Mouse (Mus musculus) limb, embryonic 15.5 days (tissue): ENCODE measurements around the gene Vdac2. TPM values are rescaled to one million over a fixed set of nuclear protein-coding genes. Genes with fewer than 3 reads are reported as not detected.

Experiments
- ATAC-seq: fragments of 200-750 bp; cut with Nextera tagmentation; 2 replicates; pipeline ENCODE4 v1.8.0; 2017; ENCODE audit warnings: low read depth, moderate TSS enrichment; ENCODE audit not compliant: insufficient number of reproducible peaks, low FRiP score, low TSS enrichment
- H3K27ac ChIP-seq: fragments of 300-500 bp; sonication (generic); 2 replicates; pipeline ENCODE4 v1.5.1; 2015; ENCODE audit warnings: moderate library complexity, mild to moderate bottlenecking, inconsistent platforms
- H3K27me3 ChIP-seq: fragments of 300-500 bp; sonication (generic); 2 replicates; pipeline ENCODE4 v1.6.1; 2015; ENCODE audit warnings: inconsistent platforms
- H3K36me3 ChIP-seq: fragments of 300-500 bp; sonication (generic); 2 replicates; pipeline ENCODE4 v1.6.1; 2015; ENCODE audit warnings: inconsistent platforms
- H3K4me1 ChIP-seq: fragments of 300-500 bp; sonication (generic); 2 replicates; pipeline ENCODE4 v1.6.1; 2015; ENCODE audit warnings: inconsistent platforms
- H3K4me2 ChIP-seq: fragments of 300-500 bp; sonication (generic); 2 replicates; pipeline ENCODE4 v1.6.1; 2015; ENCODE audit warnings: mild to moderate bottlenecking, inconsistent platforms
- H3K4me3 ChIP-seq: fragments of 300-500 bp; sonication (generic); 2 replicates; pipeline ENCODE4 v1.5.1; 2015; ENCODE audit warnings: mild to moderate bottlenecking, inconsistent platforms
- H3K9ac ChIP-seq: fragments of 300-500 bp; sonication (generic); 2 replicates; pipeline ENCODE4 v1.6.1; 2015; ENCODE audit warnings: inconsistent platforms
- H3K9me3 ChIP-seq: fragments of 300-500 bp; sonication (generic); 2 replicates; pipeline ENCODE4 v1.6.1; 2016; ENCODE audit warnings: inconsistent platforms
- WGBS: fragments of 180-500 bp; shearing (Covaris S2); methylation state at CpG from one replicate; pipeline ENCODE4 v1.1.7; 2015; 5-methylcytosine and 5-hydroxymethylcytosine counted together
- polyA plus RNA-seq: library from polyadenylated mRNA; unstranded; fragments of >200 nt; fragmentation: Nextera tagmentation; extraction: Ambion mirVana; gene quantifications from 2 replicates; pipeline ENCODE4 v1.2.1, GENCODE M21; 2015

Gene Vdac2
- polyA plus RNA-seq, 1 experiment from 2014 or later: 207 TPM

DNA sequence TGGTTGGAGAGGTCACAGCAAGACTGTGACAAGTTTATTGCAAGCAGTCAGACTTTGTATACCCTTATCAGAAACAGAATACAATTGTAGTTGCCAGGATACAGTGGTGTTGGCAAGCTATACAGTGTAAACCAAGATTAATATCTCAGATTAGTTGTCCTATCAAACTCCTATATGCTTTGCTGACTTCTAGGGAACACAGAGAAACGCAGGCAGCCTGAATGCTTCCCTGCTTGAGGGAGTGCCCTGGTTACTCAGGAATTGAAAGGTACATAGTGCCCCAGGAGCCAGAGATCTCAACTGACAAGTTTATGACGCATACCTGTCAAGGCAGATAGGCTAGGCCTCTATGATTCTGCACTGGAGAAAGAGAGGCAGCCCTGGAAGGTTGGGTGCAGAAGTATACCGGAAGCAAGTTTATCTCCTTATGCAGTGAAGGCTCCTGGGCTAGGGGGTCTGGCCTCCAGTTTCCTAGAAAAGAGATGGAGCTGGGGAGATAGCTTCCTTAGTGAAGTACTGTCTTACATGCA is 18.3 kb upstream of the Vdac2 start:
- ATAC-seq: no peak
- no peaks in the 10 kb centered on the region for H3K9me3 ChIP-seq
- no peak overlapping the region for H3K4me2 ChIP-seq
- H3K36me3 ChIP-seq: no peaks in the 10 kb centered on the region
- H3K9ac ChIP-seq: no peak overlapping the region
- no peak overlapping the region for H3K4me3 ChIP-seq
- no peak overlapping the region for H3K27ac ChIP-seq
- 77% methylated on average over 3 of the region's 3 CpGs for WGBS
- H3K27me3 ChIP-seq: no peaks in the 10 kb centered on the region
- no peaks in the 10 kb centered on the region for H3K4me1 ChIP-seq

DNA sequence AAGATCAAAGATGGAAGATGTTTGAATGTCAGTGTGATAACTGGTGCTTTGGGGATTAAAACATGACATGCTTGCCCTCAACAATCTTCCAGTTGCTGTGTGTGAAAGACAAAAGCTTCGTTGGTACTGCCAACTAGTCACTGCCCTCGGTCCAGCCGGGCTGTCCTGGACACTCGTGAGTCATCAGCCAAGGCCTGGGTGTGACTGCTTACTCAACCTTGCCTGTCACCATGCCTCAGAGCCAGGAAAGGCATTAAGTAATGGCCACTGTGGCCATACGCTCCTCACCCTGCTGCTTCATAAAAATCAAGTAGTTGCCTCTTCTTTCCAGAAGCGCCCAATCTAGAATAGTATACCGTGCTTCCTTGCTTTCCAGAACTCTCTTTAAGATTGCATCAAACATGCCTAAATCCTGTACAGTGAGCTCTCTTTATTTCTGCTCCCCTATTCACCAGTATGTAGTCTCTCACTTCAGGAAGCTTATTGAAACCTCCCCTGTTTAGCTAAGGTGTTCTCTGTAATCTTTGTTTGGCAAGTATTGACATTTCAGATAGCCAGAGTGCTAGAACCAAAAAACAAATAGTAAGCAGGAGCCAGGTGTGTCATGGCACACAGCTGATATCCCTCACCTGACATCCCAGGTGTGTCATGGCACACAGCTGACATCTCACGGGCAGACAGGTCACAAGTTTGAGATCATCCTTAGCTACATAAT is 16.7 kb upstream of the Vdac2 start:
- Histone ChIP-seq H3K4me2 (no peak overlapping the region), H3K4me1 (no peaks in the 10 kb centered on the region), H3K4me3 (no peak overlapping the region), H3K27me3 (no peaks in the 10 kb centered on the region), H3K9ac (no peak overlapping the region), H3K27ac (no peak overlapping the region), H3K36me3 (no peaks in the 10 kb centered on the region), H3K9me3 (no peaks in the 10 kb centered on the region)
- no peak for ATAC-seq
- 80% methylated on average over 8 of the region's 8 CpGs for WGBS

DNA sequence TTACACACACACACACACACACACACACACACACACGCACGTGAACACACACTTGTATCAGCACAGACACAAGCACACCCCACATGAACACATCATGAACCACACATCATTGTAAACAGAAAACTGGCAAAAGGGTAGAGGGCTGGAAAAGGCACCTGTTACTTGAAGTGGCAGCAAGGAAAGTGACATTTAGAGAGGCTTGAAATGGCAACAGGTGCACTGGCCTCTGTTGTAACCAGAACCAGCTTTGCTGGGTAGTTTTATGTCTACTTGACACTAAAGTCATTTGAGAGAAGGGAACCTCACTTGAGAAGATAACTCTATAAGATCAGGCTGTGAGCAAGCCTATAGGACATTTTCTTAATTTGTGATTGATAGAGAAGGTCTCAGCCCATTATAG is 15.6 kb upstream of the Vdac2 start:
- 94% methylated on average over 2 of the region's 2 CpGs for WGBS
- H3K4me2 ChIP-seq: no peak overlapping the region

DNA sequence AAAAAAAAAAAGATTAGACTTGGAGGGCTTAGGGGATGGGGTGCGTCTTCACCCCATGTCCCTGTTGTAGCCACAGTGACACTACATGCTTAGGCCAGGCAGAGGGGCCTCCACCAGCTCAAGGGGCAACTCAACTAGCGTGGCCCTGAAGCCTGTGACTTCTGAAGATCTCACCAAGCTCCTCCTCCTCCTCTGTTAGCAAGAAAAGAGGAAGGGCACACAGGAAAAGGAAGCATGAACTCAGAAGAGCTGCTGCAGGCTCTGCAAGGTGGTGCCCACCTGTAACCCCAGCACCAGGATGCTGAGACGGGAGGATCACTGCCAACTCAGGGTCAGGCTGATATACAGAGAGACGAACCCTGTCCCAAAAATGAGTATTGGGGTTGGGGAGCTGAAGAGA is 13.7 kb upstream of the Vdac2 start:
- no peak overlapping the region for H3K9ac ChIP-seq
- H3K4me2 ChIP-seq: no peak overlapping the region
- H3K9me3 ChIP-seq: no peaks in the 10 kb centered on the region
- no peak overlapping the region for H3K4me3 ChIP-seq
- no peak overlapping the region for H3K27ac ChIP-seq
- 87% methylated on average over 4 of the region's 4 CpGs for WGBS
- H3K4me1 ChIP-seq: no peaks in the 10 kb centered on the region
- no peaks in the 10 kb centered on the region for H3K27me3 ChIP-seq
- no peak for ATAC-seq
- no peaks in the 10 kb centered on the region for H3K36me3 ChIP-seq

More for the DNA sequence above, 15.6 kb upstream of the Vdac2 start:
- no peak overlapping the region for H3K27ac ChIP-seq
- ATAC-seq: no peak
- H3K27me3 ChIP-seq: no peaks in the 10 kb centered on the region
- no peak overlapping the region for H3K9ac ChIP-seq
- H3K4me3 ChIP-seq: no peak overlapping the region
- no peaks in the 10 kb centered on the region for H3K4me1 ChIP-seq
- H3K9me3 ChIP-seq: no peaks in the 10 kb centered on the region
- no peaks in the 10 kb centered on the region for H3K36me3 ChIP-seq

DNA sequence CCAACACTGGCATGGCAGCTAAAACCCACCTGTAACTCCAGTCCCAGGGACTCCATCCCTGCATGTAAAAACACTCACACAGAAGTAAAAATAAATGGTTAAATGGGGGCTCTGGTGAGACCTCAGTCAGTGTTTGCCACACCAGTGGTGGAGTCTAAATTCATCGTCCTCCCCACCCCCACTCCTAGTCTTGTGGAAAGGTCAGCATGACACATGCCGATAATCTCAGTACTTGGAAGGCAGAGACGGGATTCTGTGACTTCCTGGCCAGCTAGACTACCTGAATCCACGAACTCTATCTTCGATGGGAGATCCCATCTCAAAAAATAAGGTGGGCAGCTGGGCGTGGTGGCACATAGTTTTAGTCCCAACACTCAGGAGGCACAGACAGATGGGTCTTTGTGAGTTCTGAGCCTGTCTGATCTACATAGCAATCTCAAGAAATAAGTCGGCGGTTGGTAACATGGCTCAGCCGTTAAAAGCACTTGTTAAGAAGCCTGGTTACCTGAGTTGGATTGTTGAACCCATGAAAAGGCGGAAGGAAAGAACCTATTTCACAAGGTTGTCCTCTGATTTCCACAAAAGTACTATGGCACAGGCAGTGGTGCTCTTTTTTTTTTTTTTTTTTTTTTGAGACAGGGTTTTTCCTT is 13.2 kb upstream of the Vdac2 start:
- Histone ChIP-seq H3K27me3 (no peaks in the 10 kb centered on the region), H3K4me1 (no peaks in the 10 kb centered on the region), H3K4me2 (no peak overlapping the region), H3K9me3 (no peaks in the 10 kb centered on the region), H3K27ac (no peak overlapping the region), H3K4me3 (no peak overlapping the region), H3K9ac (no peak overlapping the region), H3K36me3 (no peaks in the 10 kb centered on the region)
- 78% methylated on average over 10 of the region's 10 CpGs for WGBS
- ATAC-seq: no peak

DNA sequence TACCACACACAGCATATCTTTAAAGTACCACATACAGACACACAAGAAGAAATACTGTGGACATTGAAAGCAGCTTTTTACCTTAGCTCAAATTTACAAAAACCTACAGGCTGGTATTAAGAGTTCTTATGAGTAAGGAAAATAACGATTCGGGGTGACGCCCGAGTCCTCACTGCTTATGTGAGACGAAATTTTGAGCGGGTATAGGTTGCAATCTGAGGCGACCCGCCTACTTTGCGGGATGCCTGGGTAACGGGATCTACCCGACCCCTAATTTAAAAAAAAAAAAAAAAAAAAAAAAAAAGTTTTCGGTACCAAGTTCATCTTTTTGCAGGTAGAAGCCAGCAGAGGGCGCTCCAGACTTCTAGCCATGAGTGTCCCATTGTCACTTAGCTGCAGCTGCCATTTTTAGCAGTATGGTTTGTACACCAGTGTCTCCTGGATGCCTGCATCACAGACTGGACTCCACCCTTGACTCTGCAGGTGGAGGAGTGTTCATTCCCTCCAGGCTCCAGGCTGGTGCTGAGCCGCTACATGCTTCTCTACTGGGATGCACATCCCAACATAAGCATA is 12.4 kb upstream of the Vdac2 start:
- Histone ChIP-seq H3K27me3 (no peaks in the 10 kb centered on the region), H3K9me3 (no peaks in the 10 kb centered on the region), H3K27ac (no peak overlapping the region), H3K4me3 (no peak overlapping the region), H3K36me3 (no peaks in the 10 kb centered on the region), H3K9ac (no peak overlapping the region), H3K4me2 (no peak overlapping the region), H3K4me1 (no peaks in the 10 kb centered on the region)
- 21% methylated on average over 14 of the region's 14 CpGs for WGBS
- ATAC-seq: no peak

DNA sequence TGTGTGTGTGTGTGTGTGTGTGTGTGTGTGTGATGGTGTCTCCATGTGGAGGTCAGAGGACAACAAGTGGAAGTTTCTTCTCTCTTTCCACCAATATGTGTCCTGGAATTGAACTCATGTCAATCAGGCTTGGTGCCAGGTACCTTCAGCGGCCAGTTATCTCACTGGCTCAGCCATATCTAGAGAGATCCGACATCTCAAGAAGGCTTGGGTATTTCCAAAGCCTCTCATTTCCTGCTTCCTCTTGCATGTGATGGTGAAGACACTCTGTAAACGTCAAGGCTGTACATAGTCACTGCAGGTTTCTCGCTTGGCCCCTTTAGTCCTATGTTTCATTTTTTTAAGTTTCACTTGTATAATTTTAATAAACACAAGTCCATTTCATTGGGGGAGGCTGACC is 11.8 kb upstream of the Vdac2 start:
- H3K9me3 ChIP-seq: no peaks in the 10 kb centered on the region
- H3K4me3 ChIP-seq: no peak overlapping the region
- H3K4me1 ChIP-seq: no peaks in the 10 kb centered on the region
- H3K27ac ChIP-seq: no peak overlapping the region
- H3K9ac ChIP-seq: no peak overlapping the region
- no peaks in the 10 kb centered on the region for H3K36me3 ChIP-seq
- H3K27me3 ChIP-seq: no peaks in the 10 kb centered on the region
- H3K4me2 ChIP-seq: no peak overlapping the region
- ATAC-seq: no peak
- WGBS: 81% methylated on average over 4 of the region's 4 CpGs

DNA sequence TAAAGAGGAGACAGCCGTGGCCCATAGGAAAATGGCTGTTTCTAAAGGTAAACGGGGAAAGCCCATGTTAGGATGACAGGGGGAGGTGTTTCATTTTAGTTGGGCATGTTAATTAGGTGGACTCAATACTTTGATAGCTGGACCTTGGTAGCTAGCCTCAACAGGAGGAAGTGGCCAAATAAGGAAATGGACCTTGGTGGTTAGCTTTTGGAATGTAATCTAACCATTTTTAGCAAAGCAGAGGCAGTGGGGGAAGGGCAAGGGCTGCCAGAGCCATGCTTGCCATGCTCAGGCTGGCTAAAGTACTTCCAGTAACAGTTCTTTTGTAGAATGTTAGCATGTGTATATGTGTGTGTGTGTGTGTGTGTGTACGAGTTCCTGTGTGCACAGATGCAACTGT is 11.2 kb upstream of the Vdac2 start:
- H3K4me2 ChIP-seq: no peak overlapping the region
- H3K4me1 ChIP-seq: no peaks in the 10 kb centered on the region
- no peak overlapping the region for H3K4me3 ChIP-seq
- H3K9ac ChIP-seq: no peak overlapping the region
- H3K36me3 ChIP-seq: no peaks in the 10 kb centered on the region
- H3K27ac ChIP-seq: no peak overlapping the region
- 80% methylated on average over 3 of the region's 3 CpGs for WGBS
- no peaks in the 10 kb centered on the region for H3K9me3 ChIP-seq
- no peak for ATAC-seq
- no peaks in the 10 kb centered on the region for H3K27me3 ChIP-seq

DNA sequence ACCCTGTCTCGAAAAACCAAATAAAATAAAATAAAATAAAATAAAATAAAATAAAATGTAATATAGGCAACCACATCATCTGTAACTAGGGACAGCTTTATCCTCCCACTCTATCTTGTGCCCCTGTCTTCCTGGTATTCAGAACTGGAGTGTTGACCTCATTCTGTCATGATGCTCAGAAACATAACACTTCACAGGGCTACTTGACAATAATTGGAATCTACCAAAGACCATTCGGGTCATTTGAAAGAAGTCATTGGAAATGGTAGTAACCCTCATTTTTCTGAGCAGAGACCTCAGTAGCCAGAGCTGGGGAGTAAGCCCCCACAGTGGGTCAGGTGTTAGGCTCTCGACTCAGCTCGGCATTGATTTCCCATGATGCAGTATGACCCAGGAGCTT is 10.4 kb upstream of the Vdac2 start:
- Histone ChIP-seq H3K36me3 (no peaks in the 10 kb centered on the region), H3K4me2 (no peak overlapping the region), H3K27me3 (no peaks in the 10 kb centered on the region), H3K27ac (no peak overlapping the region), H3K9ac (no peak overlapping the region), H3K4me1 (no peaks in the 10 kb centered on the region), H3K4me3 (no peak overlapping the region), H3K9me3 (no peaks in the 10 kb centered on the region)
- WGBS: 92% methylated on average over 4 of the region's 4 CpGs
- ATAC-seq: no peak

DNA sequence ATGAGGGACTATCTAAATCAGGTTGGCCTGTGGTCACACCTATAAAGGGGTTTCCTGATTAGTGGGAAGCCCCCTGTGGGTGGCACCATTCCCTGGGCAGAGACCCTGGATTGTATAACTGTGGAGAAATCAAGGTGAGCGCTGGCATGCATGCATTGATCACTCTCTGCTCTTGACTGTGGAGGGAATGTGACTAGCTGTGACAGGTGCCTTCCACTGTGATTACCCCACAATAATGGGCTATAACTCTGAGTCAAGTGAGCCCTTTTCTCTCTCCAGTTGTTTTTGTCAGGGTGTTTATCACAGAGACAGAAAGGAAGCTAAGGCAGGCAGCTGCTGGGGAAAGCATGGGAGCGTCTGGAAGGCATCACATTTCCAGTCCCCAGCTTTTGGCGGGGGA is 8.8 kb upstream of the Vdac2 start:
- H3K27ac ChIP-seq: no peak overlapping the region
- ATAC-seq: no peak
- H3K4me2 ChIP-seq: no peak overlapping the region
- no peaks in the 10 kb centered on the region for H3K36me3 ChIP-seq
- H3K27me3 ChIP-seq: no peaks in the 10 kb centered on the region
- no peak overlapping the region for H3K9ac ChIP-seq
- H3K9me3 ChIP-seq: no peaks in the 10 kb centered on the region
- 66% methylated on average over 3 of the region's 3 CpGs for WGBS
- H3K4me1 ChIP-seq: no peaks in the 10 kb centered on the region
- H3K4me3 ChIP-seq: no peak overlapping the region

DNA sequence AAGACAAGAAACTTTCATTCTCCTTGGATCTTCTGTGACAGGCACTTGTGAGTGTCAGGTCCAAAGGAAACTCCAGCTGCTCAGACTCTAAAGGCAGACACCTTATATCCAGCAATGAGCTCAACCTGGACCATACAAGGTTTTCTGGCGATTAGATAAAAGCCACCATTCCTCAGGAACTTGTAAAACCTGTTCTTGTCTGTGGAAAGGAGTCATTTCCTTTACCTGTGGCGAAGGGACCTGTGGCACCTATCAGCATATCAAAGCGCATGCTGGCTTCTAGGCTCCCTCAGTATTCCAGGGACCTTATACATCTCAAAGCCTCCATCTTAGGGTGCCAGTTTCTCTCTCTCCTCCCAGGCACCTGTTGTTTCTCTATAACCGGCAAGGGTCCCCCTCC is 7.6 kb upstream of the Vdac2 start:
- no peak for ATAC-seq
- no peak overlapping the region for H3K4me3 ChIP-seq
- no peak overlapping the region for H3K9ac ChIP-seq
- no peaks in the 10 kb centered on the region for H3K27me3 ChIP-seq
- no peak overlapping the region for H3K27ac ChIP-seq
- H3K4me1 ChIP-seq: no peaks in the 10 kb centered on the region
- no peaks in the 10 kb centered on the region for H3K9me3 ChIP-seq
- no peaks in the 10 kb centered on the region for H3K36me3 ChIP-seq
- WGBS: 38% methylated on average over 4 of the region's 4 CpGs
- H3K4me2 ChIP-seq: no peak overlapping the region

DNA sequence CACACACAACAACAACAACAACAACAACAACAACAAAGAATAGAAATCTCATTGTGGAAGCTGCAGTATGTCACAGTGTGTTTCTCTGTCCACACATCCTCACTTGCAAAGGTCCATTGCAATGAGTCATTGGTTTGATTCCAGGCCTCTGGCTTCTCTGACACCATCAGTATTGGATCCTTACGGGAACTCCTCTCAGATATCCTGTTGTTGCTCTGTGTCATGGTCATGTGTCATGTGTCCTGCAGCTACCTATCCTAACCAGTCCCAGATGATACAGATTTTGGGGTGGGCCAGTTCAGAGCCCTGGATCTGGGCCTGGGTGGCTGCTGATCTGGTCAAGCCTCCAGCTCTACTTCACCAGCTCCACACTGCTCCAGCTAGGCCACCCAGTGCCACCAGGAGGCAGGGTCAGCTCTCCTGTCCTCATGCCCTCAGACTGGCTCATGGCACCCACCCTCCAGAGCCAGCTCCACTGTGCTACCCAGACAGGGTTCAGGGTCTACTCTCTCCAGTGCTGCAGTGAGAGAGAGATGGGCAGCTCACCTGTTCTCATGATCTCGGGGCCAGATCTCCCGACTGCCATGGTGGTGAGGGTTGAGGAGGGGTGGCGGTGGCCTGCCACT is 4.0 kb upstream of the Vdac2 start:
- Histone ChIP-seq H3K9ac (no peak overlapping the region), H3K4me3 (no peak overlapping the region), H3K27ac (no peak overlapping the region), H3K27me3 (no peaks in the 10 kb centered on the region), H3K9me3 (no peaks in the 10 kb centered on the region), H3K4me2 (no peak overlapping the region), H3K36me3 (no peaks in the 10 kb centered on the region), H3K4me1 (peaks cover 10% of the 10 kb centered on the region; the same call in 1 of the 2 replicates)
- WGBS: 88% methylated on average over 4 of the region's 4 CpGs
- 0 out of 2 replicates have a peak, but pooled peaks have one; percentile 23 for ATAC-seq
